ENCODE assay signal across 8 mouse cellular contexts in the genomic region with DNA sequence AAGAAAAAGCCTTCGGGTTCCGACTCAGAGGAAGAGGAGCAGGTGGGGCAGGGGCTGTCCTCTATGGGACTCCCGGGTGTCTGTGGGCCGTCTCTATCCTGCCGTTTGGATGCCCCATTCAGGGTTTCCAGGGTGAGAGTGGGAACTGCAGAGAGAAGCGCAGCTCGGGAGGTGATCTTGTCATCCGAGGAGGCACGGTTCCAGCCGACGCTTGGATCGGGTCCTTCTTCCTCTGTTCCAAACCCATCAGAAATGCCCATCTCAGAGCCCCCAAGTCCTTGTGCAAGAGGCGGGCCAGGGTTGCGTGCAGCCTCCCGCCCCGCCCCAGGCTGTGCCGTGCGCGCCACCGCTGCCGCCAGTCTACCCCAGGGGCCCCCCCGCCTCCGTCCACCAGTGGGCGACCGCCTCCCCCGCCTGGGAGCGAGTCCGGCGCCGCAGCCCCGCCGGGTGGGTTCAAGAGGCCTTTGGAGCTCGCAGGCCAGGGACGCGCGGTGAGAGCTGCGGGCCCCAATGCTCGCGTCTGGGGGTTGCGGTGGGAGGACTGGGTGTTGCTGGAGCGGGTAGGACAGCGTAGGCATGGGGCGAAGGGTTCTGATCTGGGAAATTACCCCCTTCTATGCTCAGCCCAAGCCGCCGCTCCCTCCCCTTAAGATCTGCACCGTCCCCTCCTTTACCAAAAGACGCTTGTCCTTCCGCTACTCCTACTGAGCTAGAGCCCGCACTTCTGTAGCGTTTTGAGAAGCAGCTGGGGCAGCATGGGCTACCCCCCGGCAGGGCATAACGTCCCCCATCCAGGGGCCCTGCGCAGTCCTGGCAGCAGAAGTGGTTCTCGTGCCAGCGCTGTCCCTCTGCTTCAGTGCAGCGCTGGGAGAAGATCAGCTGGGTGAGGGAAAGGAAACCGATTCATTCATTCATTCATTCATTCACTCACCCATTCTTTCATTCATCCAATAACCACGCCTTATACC. TPM values are rescaled to one million over a fixed set of nuclear protein-coding genes. Genes with fewer than 3 reads are reported as not detected.
DNase-seq lines count a peak whose midpoint lies in the region; ATAC-seq and TF ChIP-seq lines count a peak whose summit lies in the region.

TSS of gene Frs3 (plus strand) at position 423 of the 968 bp plus-strand sequence.

- peak; percentile 82 for DNase-seq in Muller cell, postnatal 12 days (ENCODE audit: inconsistent ontology term)
- peak; percentile 80 to 81 for DNase-seq in cerebellum, adult 2 months
- peak; percentile 58 to 66 for DNase-seq in heart, postnatal 36 days
- peak; percentile 74 for DNase-seq in layer of hippocampus, adult 9-11 months
- DNase-seq in lung, postnatal 0 days (ENCODE audit: low spot score): peak; percentile 75
- peak; percentile 49 for DNase-seq in ovary, postnatal 10 days (ENCODE audit: low spot score)
- peak; percentile 26 to 52 for DNase-seq in thymus, postnatal 10 days (ENCODE audit: low spot score in 2 of 2)

- no peak for TF ChIP-seq EP300 in lung, postnatal 0 days (IDR thresholded peaks at IDR 0.05)

- peak within 1 kb of the TSS; percentile 99 for H3K4me2 ChIP-seq in lung, postnatal 0 days (replicated peaks; ENCODE audit: low read depth, low read length)

- H3K27ac ChIP-seq in cerebellum, adult 2 months (ENCODE audit: insufficient read depth, low read length): peak within 1 kb of the TSS; percentile 78
- H3K27ac ChIP-seq in lung, postnatal 0 days (ENCODE audit: low read length): peak within 1 kb of the TSS; percentile 87

- TF ChIP-seq POLR2A in cerebellum, adult 2 months (IDR thresholded peaks at IDR 0.05; ENCODE audit: borderline replicate concordance, insufficient read depth, low read length): 0 out of 2 replicates have a peak, but pooled peaks have one; percentile 28

- H3K9me3 ChIP-seq in lung, postnatal 0 days (ENCODE audit: low read length): no peaks in the 10 kb centered on the region

- no peaks in the 10 kb centered on the region for H3K27me3 ChIP-seq in cerebellum, adult 2 months (ENCODE audit: control insufficient read depth, insufficient read depth, low read length)
- H3K27me3 ChIP-seq in lung, postnatal 0 days (replicated peaks; ENCODE audit: insufficient read depth, low read length): no peaks in the 10 kb centered on the region

- intact Hi-C loops in heart, postnatal 36 days (cut with DNase I): loop anchor here (2.0 kb wide), 1 partner anchor 60 kb away; no protein-coding TSS in a partner anchor

- H3K36me3 ChIP-seq in lung, postnatal 0 days (ENCODE audit: insufficient read depth, low read length): peaks cover 6% of the 10 kb centered on the region; the same call in 1 of the 2 replicates

- under 1% methylated on average over 58 of the region's 58 CpGs for WGBS in cerebellum, adult 2 months
- 2% methylated on average over 51 of the region's 58 CpGs for WGBS in lung, postnatal 0 days

- ATAC-seq in frontal cortex, adult (ENCODE audit: low TSS enrichment): peak; percentile 43
- ATAC-seq in lung, postnatal 0 days: peak; percentile 59

- H3K9ac ChIP-seq in lung, postnatal 0 days (replicated peaks; ENCODE audit: low read depth): peak within 1 kb of the TSS; percentile 78

- no peaks in the 10 kb centered on the region for H3K4me1 ChIP-seq in cerebellum, adult 2 months (ENCODE audit: control insufficient read depth, insufficient read depth, low read length)
- peaks cover 8% of the 10 kb centered on the region; the same call in 1 of the 2 replicates for H3K4me1 ChIP-seq in lung, postnatal 0 days (ENCODE audit: insufficient read depth, low read depth, low read length)

- TF ChIP-seq CTCF in cerebellum, adult 2 months (IDR thresholded peaks at IDR 0.05; ENCODE audit: borderline replicate concordance, insufficient read depth, low read depth, low read length): no peak
- TF ChIP-seq CTCF in lung, postnatal 0 days (IDR thresholded peaks at IDR 0.05): peak; percentile 24; the same call in 1 of the 2 replicates

- peak within 1 kb of the TSS; percentile 66 for H3K4me3 ChIP-seq in cerebellum, adult 2 months (replicated peaks; ENCODE audit: insufficient read depth, low read depth, low read length)
- peak within 1 kb of the TSS; percentile 74 for H3K4me3 ChIP-seq in lung, postnatal 0 days (ENCODE audit: low read depth, low read length)

RNA-seq across cellular contexts. Expression of gene Frs3, which starts in this region (rescaled TPM):
- 46.5 and 51.3 TPM in 2 replicates for polyA plus RNA-seq in cerebellum, adult 2 months (2012; rRNA removed)
- total RNA-seq in heart, postnatal 36 days (2021): 1 to 10 TPM; 4.0 to 4.3 TPM
- polyA plus RNA-seq in lung, postnatal 0 days (2015; fragmentation: Nextera tagmentation; extraction: Ambion mirVana): 4.1 TPM in 2 replicates

Comparison
In these comparisons a context has a peak if more than half of its experiments do, and no peak if none do; other contexts are left out.
1. Peak in every context shown above with its lines: DNase-seq, ATAC-seq, H3K4me3 ChIP-seq and H3K27ac ChIP-seq.